Mouse (Mus musculus) G1E (cell line): ENCODE results near the gene Syne2. TPM values are rescaled to one million over a fixed set of nuclear protein-coding genes. Genes with fewer than 3 reads are reported as not detected.

Experiments used
- ATAC-seq: 2 replicates; pipeline ENCODE4 v1.8.0; 2016; ENCODE audit warnings: mild to moderate bottlenecking; ENCODE audit not compliant: insufficient number of reproducible peaks, poor library complexity, low FRiP score, severe bottlenecking; ENCODE audit errors: extremely low read depth
- DNase-seq: peaks from one replicate; pipeline ENCODE4 v3.0.0; 2012; ENCODE audit warnings: low spot score
- H3K27me3 ChIP-seq: 2 replicates; pipeline ENCODE4 v1.6.1; 2012; ENCODE audit warnings: mild to moderate bottlenecking, low read length, inconsistent platforms; ENCODE audit not compliant: insufficient read depth
- H3K36me3 ChIP-seq: replicated peaks from 2 replicates; pipeline ENCODE3; 2012; ENCODE audit warnings: mild to moderate bottlenecking, inconsistent platforms
- H3K4me1 ChIP-seq: 2 replicates; pipeline ENCODE4 v1.6.1; 2012; ENCODE audit warnings: low read depth, low read length, inconsistent platforms, mixed read lengths; ENCODE audit not compliant: insufficient read depth
- H3K4me3 ChIP-seq: 2 replicates; pipeline ENCODE4 v1.5.1; 2012; ENCODE audit warnings: low read depth, mild to moderate bottlenecking, inconsistent platforms, low read length, moderate library complexity, mixed read lengths
- H3K9me3 ChIP-seq: replicated peaks from 2 replicates; pipeline ENCODE4 v1.6.1; 2012; ENCODE audit warnings: inconsistent platforms
- CTCF ChIP-seq: IDR thresholded peaks from 2 replicates; pipeline ENCODE4 v1.5.1; 2012; ENCODE audit warnings: low read depth, low read length, inconsistent platforms, mixed read lengths
- GATA1 ChIP-seq: IDR thresholded peaks from 2 replicates; pipeline ENCODE4 v1.6.1; 2012; ENCODE audit warnings: borderline replicate concordance, low read length, inconsistent platforms, mixed read lengths
- GATA2 ChIP-seq: IDR thresholded peaks from 2 replicates; pipeline ENCODE4 v1.6.1; 2012; ENCODE audit warnings: low read depth, low read length, inconsistent platforms, borderline replicate concordance
- POLR2AphosphoS5 ChIP-seq: IDR thresholded peaks from 2 replicates; pipeline ENCODE4 v1.6.1; 2012; ENCODE audit warnings: low read depth, low read length, inconsistent platforms; ENCODE audit not compliant: insufficient replicate concordance
- TAL1 ChIP-seq: conservative IDR thresholded peaks from 2 replicates; pipeline ENCODE4 v1.6.1; 2012; ENCODE audit warnings: low read depth, low read length, inconsistent platforms, mixed read lengths
- polyA plus RNA-seq: library from polyadenylated mRNA; stranded (reverse); fragments of >175 nt; gene quantifications from 2 replicates; pipeline ENCODE4 v1.2.3, GENCODE M21; 2012
- total RNA-seq, 2 experiments: library from RNA; stranded (forward) in 1 of 2; stranded (reverse) in 1 of 2; fragments of 200-1000 nt in 1 of 2; fragments of >200 nt in 1 of 2; fragmentation: Nextera tagmentation in 1 of 2; gene quantifications; 2 replicates each; pipeline ENCODE4 v1.2.3; 2014 to 2017

Gene Syne2
- total and polyA plus RNA-seq, 3 experiments: 0.82 TPM; not detected in 2

GRCm38 (mm10) chr12:75818453-75819434, 810 bp downstream of the Syne2 start:
- peaks cover 4% of the 10 kb centered on the region; the same call in 1 of the 2 replicates for H3K27me3 ChIP-seq
- no peak overlapping the region for H3K4me3 ChIP-seq
- no peaks in the 10 kb centered on the region for H3K36me3 ChIP-seq
- H3K4me1 ChIP-seq: no peaks in the 10 kb centered on the region
- no peak for ATAC-seq
- H3K9me3 ChIP-seq: peaks cover 15% of the 10 kb centered on the region
- DNase-seq: no peak
- TF ChIP-seq GATA1 (no peak), CTCF (no peak), TAL1 (no peak), GATA2 (no peak), POLR2AphosphoS5 (no peak)

- Histone ChIP-seq H3K4me1 (no peaks in the 10 kb centered on the region), H3K4me3 (no peak overlapping the region), H3K36me3 (no peaks in the 10 kb centered on the region), H3K27me3 (peaks cover 4% of the 10 kb centered on the region; the same call in 1 of the 2 replicates), H3K9me3 (peaks cover 15% of the 10 kb centered on the region)
- ATAC-seq (no peak), DNase-seq (no peak)
- no peak for TF ChIP-seq GATA2
- TF ChIP-seq CTCF: no peak
These were observed 1.5 kb downstream of the Syne2 start for GRCm38 (mm10) chr12:75819481-75819880.

- H3K27me3 ChIP-seq: peaks cover 4% of the 10 kb centered on the region; the same call in 1 of the 2 replicates
These were observed 2.3 kb downstream of the Syne2 start for GRCm38 (mm10) chr12:75820216-75820615.

GRCm38 (mm10) chr12:75822122-75822521, 4.2 kb downstream of the Syne2 start:
- no peak for TF ChIP-seq CTCF
- TF ChIP-seq TAL1: no peak
- no peak for TF ChIP-seq POLR2AphosphoS5
- TF ChIP-seq GATA1: no peak
- TF ChIP-seq GATA2: no peak
- Histone ChIP-seq H3K4me3 (no peak overlapping the region), H3K4me1 (no peaks in the 10 kb centered on the region), H3K9me3 (peaks cover 15% of the 10 kb centered on the region), H3K27me3 (peaks cover 4% of the 10 kb centered on the region), H3K36me3 (no peaks in the 10 kb centered on the region)
- no peak for ATAC-seq
- DNase-seq: no peak

More at GRCm38 (mm10) chr12:75820216-75820615, 2.3 kb downstream of the Syne2 start:
- Histone ChIP-seq H3K4me3 (no peak overlapping the region), H3K36me3 (no peaks in the 10 kb centered on the region), H3K9me3 (peaks cover 15% of the 10 kb centered on the region), H3K4me1 (no peaks in the 10 kb centered on the region)
- ATAC-seq (no peak), DNase-seq (no peak)
- no peak for TF ChIP-seq CTCF
- no peak for TF ChIP-seq GATA1
- no peak for TF ChIP-seq GATA2
- TF ChIP-seq POLR2AphosphoS5: no peak
- TF ChIP-seq TAL1: no peak

- Histone ChIP-seq H3K9me3 (peaks cover 8% of the 10 kb centered on the region), H3K4me3 (no peak overlapping the region), H3K27me3 (peaks cover 4% of the 10 kb centered on the region), H3K4me1 (no peaks in the 10 kb centered on the region), H3K36me3 (no peaks in the 10 kb centered on the region)
- ATAC-seq (no peak), DNase-seq (no peak)
- no peak for TF ChIP-seq GATA1
These were observed 5.5 kb downstream of the Syne2 start for GRCm38 (mm10) chr12:75823475-75823874.

- no peaks in the 10 kb centered on the region for H3K4me1 ChIP-seq
- no peaks in the 10 kb centered on the region for H3K36me3 ChIP-seq
- no peak for TF ChIP-seq POLR2AphosphoS5
- no peak for TF ChIP-seq CTCF
- no peak for TF ChIP-seq GATA1
- peaks cover under 1% of the 10 kb centered on the region for H3K27me3 ChIP-seq
- DNase-seq: no peak
- no peak overlapping the region for H3K4me3 ChIP-seq
- no peak for ATAC-seq
- no peaks in the 10 kb centered on the region for H3K9me3 ChIP-seq
These were observed 7.5 kb downstream of the Syne2 start for GRCm38 (mm10) chr12:75825458-75825857.
